Mouse (Mus musculus) forebrain, embryonic 14.5 days (tissue): Measurements from ENCODE around the gene Tspan5. TPM values are rescaled to one million over a fixed set of nuclear protein-coding genes. Genes with fewer than 3 reads are reported as not detected.

Experiments used
- ATAC-seq: fragments of 200-750 bp; cut with Nextera tagmentation; 2 replicates; pipeline ENCODE4 v1.8.0; 2017; ENCODE audit warnings: mild to moderate bottlenecking, moderate library complexity
- DNase-seq: peaks from one replicate; pipeline ENCODE4 v3.0.0-alpha.2; 2015; ENCODE audit warnings: low spot score
- H3K27ac ChIP-seq: fragments of 300-500 bp; sonication (generic); 2 replicates; pipeline ENCODE4 v1.5.1; 2014; ENCODE audit warnings: low read depth, mild to moderate bottlenecking, control low read depth, low read length, moderate library complexity
- H3K27me3 ChIP-seq: fragments of 300-500 bp; sonication (generic); replicated peaks from 2 replicates; pipeline ENCODE4 v1.6.1; 2014; ENCODE audit warnings: low read length, control low read depth, mixed read lengths; ENCODE audit not compliant: control insufficient read depth, insufficient read depth
- H3K36me3 ChIP-seq: fragments of 300-500 bp; sonication (generic); 2 replicates; pipeline ENCODE4 v1.6.1; 2014; ENCODE audit warnings: low read length, control low read depth; ENCODE audit not compliant: control insufficient read depth, insufficient read depth
- H3K4me1 ChIP-seq: fragments of 300-500 bp; sonication (generic); 2 replicates; pipeline ENCODE4 v1.6.1; 2014; ENCODE audit warnings: antibody characterized with exemption, low read length, control low read depth; ENCODE audit not compliant: control insufficient read depth, insufficient read depth
- H3K4me2 ChIP-seq: fragments of 300-500 bp; sonication (generic); 2 replicates; pipeline ENCODE4 v1.6.1; 2014; ENCODE audit warnings: mild to moderate bottlenecking, control low read depth, low read length
- H3K4me3 ChIP-seq: fragments of 300-500 bp; sonication (generic); 2 replicates; pipeline ENCODE4 v1.5.1; 2014; ENCODE audit warnings: low read depth, low read length, control low read depth
- H3K9ac ChIP-seq: fragments of 300-500 bp; sonication (generic); 2 replicates; pipeline ENCODE4 v1.6.1; 2014; ENCODE audit warnings: mild to moderate bottlenecking, low read length, control low read depth, moderate library complexity
- H3K9me3 ChIP-seq: fragments of 300-500 bp; sonication (generic); replicated peaks from 2 replicates; pipeline ENCODE4 v1.6.1; 2016; ENCODE audit warnings: low read length, control low read depth, mixed read lengths; ENCODE audit not compliant: control insufficient read depth
- WGBS: fragments of 180-500 bp; shearing (Covaris S2); extraction: QIAGEN DNeasy Blood & Tissue Kit; methylation state at CpG from one replicate; pipeline ENCODE4 v1.1.7; 2014; 5-methylcytosine and 5-hydroxymethylcytosine counted together
- polyA plus RNA-seq: library from polyadenylated mRNA; unstranded; fragments of >200 nt; fragmentation: Nextera tagmentation; extraction: Ambion mirVana; gene quantifications from 2 replicates; pipeline ENCODE4 v1.2.1, GENCODE M21; 2014

Gene Tspan5
- polyA plus RNA-seq, 1 experiment from 2014 or later = 82.3 TPM

DNA sequence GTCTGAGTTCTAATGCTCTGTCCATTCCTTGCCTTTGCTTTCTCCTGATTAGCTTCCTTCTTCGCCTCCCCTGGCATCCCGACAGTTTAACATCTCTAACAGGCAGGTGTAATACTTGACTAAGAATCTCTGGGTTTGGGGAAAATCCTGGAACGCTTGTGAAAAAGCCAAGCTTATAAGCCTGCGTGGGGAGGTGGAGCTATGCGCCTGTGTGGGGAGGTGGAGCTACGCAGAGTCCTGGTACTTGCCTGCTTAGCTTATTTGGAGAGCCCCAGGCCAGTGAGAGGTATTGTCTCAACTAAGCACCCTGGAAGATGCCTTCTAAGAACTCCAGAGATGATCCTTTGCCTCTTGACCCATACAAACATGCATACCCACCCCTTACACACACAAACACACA, 95.7 kb downstream of the Tspan5 start:
- Histone ChIP-seq H3K4me1 (peaks cover 8% of the 10 kb centered on the region), H3K4me2 (no peak overlapping the region), H3K9me3 (no peaks in the 10 kb centered on the region), H3K27me3 (no peaks in the 10 kb centered on the region), H3K27ac (no peak overlapping the region), H3K4me3 (no peak overlapping the region), H3K9ac (no peak overlapping the region), H3K36me3 (no peaks in the 10 kb centered on the region)
- DNase-seq (no peak), ATAC-seq (no peak)
- 79% methylated on average over 6 of the region's 6 CpGs for WGBS

- Histone ChIP-seq H3K9me3 (no peaks in the 10 kb centered on the region), H3K27ac (no peak overlapping the region), H3K4me3 (no peak overlapping the region), H3K27me3 (no peaks in the 10 kb centered on the region), H3K4me1 (peaks cover 5% of the 10 kb centered on the region; the same call in 1 of the 2 replicates), H3K36me3 (no peaks in the 10 kb centered on the region), H3K4me2 (no peak overlapping the region), H3K9ac (no peak overlapping the region)
- DNase-seq (no peak), ATAC-seq (no peak)
- 91% methylated on average over 6 of the region's 6 CpGs for WGBS
Observed at GRCm38 (mm10) chr3:138839656-138840055, 97.7 kb downstream of the Tspan5 start.

DNA sequence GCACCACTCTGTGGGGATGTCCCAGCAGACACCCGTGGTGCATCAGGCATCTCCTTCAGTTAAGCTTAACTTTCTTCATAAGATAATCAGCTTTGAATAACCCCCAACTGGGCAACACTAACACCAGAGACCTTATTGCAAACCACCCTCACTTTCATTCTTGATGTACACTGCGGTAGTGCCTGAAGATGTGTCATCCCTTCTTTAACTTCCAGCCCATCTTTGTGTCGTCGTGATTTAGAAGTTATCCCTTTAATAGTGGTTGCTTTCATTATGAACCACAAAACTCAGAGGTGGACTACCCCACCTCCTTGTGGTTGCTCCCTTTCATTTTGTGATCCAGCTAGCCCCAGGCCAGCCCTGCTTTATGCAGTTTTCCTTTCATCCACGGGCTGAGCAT, 99.3 kb downstream of the Tspan5 start:
- H3K9ac ChIP-seq = no peak overlapping the region
- DNase-seq (no peak), ATAC-seq (peak; percentile 26; the same call in 1 of the 2 replicates)
- H3K4me2 ChIP-seq = no peak overlapping the region
- H3K4me1 ChIP-seq = peaks cover 5% of the 10 kb centered on the region; the same call in 1 of the 2 replicates
- 37% methylated on average over 5 of the region's 5 CpGs for WGBS
- no peaks in the 10 kb centered on the region for H3K9me3 ChIP-seq
- H3K27ac ChIP-seq = no peak overlapping the region
- H3K27me3 ChIP-seq = no peaks in the 10 kb centered on the region
- H3K36me3 ChIP-seq = no peaks in the 10 kb centered on the region
- H3K4me3 ChIP-seq = no peak overlapping the region

DNA sequence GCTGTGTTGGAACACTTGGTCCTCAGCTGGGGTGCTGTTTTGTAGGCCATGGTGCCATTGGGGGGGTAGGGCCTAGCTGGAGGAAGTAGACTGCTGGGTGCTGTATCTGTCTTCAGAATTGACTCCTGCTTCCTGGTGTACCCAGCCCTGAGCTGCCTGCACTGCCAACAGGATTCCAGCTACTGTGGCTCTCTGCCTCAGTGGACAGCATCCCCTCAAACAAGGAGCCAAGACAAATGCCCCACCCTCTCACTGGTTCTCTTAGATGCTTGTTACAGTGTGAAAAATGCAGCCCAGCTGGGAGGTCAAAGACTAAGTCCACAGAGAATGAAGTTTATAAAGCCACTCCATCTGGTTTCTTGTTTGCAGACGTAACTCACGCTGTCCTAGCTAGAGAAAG, 101.2 kb downstream of the Tspan5 start:
- no peaks in the 10 kb centered on the region for H3K27me3 ChIP-seq
- H3K27ac ChIP-seq = no peak overlapping the region
- DNase-seq (no peak), ATAC-seq (no peak)
- H3K4me1 ChIP-seq = peaks cover 5% of the 10 kb centered on the region; the same call in 1 of the 2 replicates
- no peaks in the 10 kb centered on the region for H3K36me3 ChIP-seq
- H3K4me3 ChIP-seq = no peak overlapping the region
- no peak overlapping the region for H3K9ac ChIP-seq
- no peaks in the 10 kb centered on the region for H3K9me3 ChIP-seq
- no peak overlapping the region for H3K4me2 ChIP-seq
- 98% methylated on average over 2 of the region's 2 CpGs for WGBS

DNA sequence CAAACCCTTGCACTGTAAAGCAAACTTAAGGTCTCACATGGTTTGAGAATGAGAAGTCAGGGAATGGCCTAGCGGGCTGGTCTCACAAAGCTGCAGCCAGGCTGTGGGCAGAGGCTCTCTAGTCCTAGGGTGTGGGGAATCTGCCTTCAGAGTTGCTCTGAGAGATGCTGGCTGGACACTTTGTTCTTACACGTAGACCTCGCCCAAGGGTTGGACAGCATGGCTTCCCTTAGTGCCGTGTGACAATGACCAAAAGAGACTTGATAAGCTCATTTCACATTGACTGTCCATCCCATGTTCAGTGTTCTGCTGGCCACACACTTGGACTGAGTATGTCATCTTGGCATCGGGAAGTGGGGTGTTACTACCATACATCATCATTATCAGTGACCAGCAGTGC, 101.6 kb downstream of the Tspan5 start:
- ATAC-seq = no peak
- H3K27ac ChIP-seq = no peak overlapping the region
- H3K36me3 ChIP-seq = no peaks in the 10 kb centered on the region
- peaks cover 5% of the 10 kb centered on the region; the same call in 1 of the 2 replicates for H3K4me1 ChIP-seq
- DNase-seq = no peak
- no peaks in the 10 kb centered on the region for H3K27me3 ChIP-seq
- WGBS = 95% methylated on average over 5 of the region's 5 CpGs
- H3K9ac ChIP-seq = no peak overlapping the region
- H3K9me3 ChIP-seq = no peaks in the 10 kb centered on the region
- no peak overlapping the region for H3K4me3 ChIP-seq
- no peak overlapping the region for H3K4me2 ChIP-seq

- Histone ChIP-seq H3K27ac (no peak overlapping the region), H3K4me3 (no peak overlapping the region), H3K9me3 (no peaks in the 10 kb centered on the region), H3K4me2 (no peak overlapping the region), H3K36me3 (no peaks in the 10 kb centered on the region), H3K27me3 (no peaks in the 10 kb centered on the region), H3K4me1 (peaks cover 20% of the 10 kb centered on the region), H3K9ac (no peak overlapping the region)
- 94% methylated on average over 1 of the region's 1 CpGs for WGBS
- ATAC-seq (no peak), DNase-seq (no peak)
Observed at GRCm38 (mm10) chr3:138845820-138846219, 103.8 kb downstream of the Tspan5 start.

- Histone ChIP-seq H3K27me3 (no peaks in the 10 kb centered on the region), H3K9me3 (no peaks in the 10 kb centered on the region), H3K4me2 (no peak overlapping the region), H3K36me3 (no peaks in the 10 kb centered on the region), H3K27ac (no peak overlapping the region), H3K9ac (no peak overlapping the region), H3K4me1 (peaks cover 36% of the 10 kb centered on the region), H3K4me3 (no peak overlapping the region)
- 91% methylated on average over 3 of the region's 3 CpGs for WGBS
- no peak for DNase-seq
- no peak for ATAC-seq
Observed at GRCm38 (mm10) chr3:138847809-138848208, 105.8 kb downstream of the Tspan5 start.

DNA sequence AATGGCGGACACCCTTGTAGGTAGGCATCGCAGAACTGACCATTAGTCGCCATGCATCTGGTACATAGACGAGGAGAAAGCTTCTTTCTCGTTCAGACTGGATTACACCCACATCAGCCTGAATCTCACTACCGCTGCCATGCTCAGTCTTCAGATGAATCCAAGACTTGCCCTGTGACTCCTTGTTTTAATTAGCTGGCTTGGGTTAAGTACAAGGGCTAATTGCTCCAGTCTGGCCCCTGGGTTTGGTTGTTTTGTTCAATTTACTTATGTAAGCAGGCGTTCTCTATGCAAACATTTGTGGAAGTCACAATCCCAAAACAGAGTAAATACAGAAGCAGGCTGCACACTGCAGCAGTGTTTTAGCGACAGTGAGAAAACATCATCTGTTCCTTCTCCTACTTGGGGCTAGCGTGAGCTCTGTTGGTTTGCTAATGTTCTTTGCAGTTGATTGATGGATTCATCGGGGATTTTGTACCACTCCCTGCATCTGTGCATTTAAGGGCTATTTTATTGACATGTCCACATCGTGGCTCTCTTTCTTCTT, 107.8 kb downstream of the Tspan5 start:
- ATAC-seq (peak; percentile 28; the same call in 1 of the 2 replicates), DNase-seq (no peak)

DNA sequence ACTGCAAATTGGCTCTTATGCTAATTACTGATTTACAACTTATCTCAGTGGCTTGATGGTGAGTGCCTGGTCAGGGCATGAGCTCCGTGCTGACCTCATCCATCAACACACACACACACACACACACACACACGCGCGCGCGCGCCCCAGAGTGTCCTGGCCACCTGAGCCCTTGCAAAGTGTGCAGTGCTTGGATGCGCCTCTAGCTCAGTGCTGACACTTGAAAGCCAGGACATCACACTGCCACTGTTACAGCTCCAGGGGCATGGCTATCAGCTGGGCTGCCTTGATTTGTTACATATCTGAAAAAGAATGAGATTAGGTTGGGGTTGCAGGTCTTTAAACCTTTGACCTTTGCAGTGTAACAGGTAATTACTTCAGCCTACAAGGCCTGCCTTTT, 109.9 kb downstream of the Tspan5 start:
- no peaks in the 10 kb centered on the region for H3K36me3 ChIP-seq
- ATAC-seq = no peak
- no peaks in the 10 kb centered on the region for H3K9me3 ChIP-seq
- H3K4me3 ChIP-seq = no peak overlapping the region
- no peak for DNase-seq
- H3K4me2 ChIP-seq = no peak overlapping the region
- no peaks in the 10 kb centered on the region for H3K27me3 ChIP-seq
- H3K4me1 ChIP-seq = peaks cover 70% of the 10 kb centered on the region
- no peak overlapping the region for H3K27ac ChIP-seq
- H3K9ac ChIP-seq = no peak overlapping the region
- 64% methylated on average over 8 of the region's 8 CpGs for WGBS

More for the DNA sequence above, 107.8 kb downstream of the Tspan5 start:
- no peak overlapping the region for H3K4me3 ChIP-seq
- H3K9ac ChIP-seq = no peak overlapping the region
- H3K36me3 ChIP-seq = no peaks in the 10 kb centered on the region
- peaks cover 56% of the 10 kb centered on the region for H3K4me1 ChIP-seq
- H3K4me2 ChIP-seq = no peak overlapping the region
- no peaks in the 10 kb centered on the region for H3K9me3 ChIP-seq
- no peak overlapping the region for H3K27ac ChIP-seq
- H3K27me3 ChIP-seq = no peaks in the 10 kb centered on the region
- 27% methylated on average over 11 of the region's 11 CpGs for WGBS
